Mouse (Mus musculus): ENCODE measurements around the gene Sec14l4. TPM values are rescaled to one million over a fixed set of nuclear protein-coding genes. Genes with fewer than 3 reads are reported as not detected.
"Not testable (repeated sequence)": the region's sequence is repeated elsewhere in the genome, so short reads cannot be mapped to it uniquely, and the experiment has no call there.

Sec14l4 gene
- polyA plus RNA-seq, 1 experiment from 2014 or later: not detected

GRCm38 (mm10) chr11:3997978-3998720 lies 33.1 kb upstream of the Sec14l4 start:
- Histone ChIP-seq H3K9ac (peak overlapping the region; percentile 6; the same call in 1 of the 2 replicates), H3K4me1 (replicated peaks) (peaks cover 11% of the 10 kb centered on the region), H3K4me3 (peak overlapping the region; percentile 41), H3K27ac (ENCODE audit: poor library complexity, severe bottlenecking) (no peak overlapping the region), H3K27me3 (replicated peaks) (peaks cover 56% of the 10 kb centered on the region), H3K4me2 (peak overlapping the region; percentile 64), H3K9me3 (replicated peaks) (no peaks in the 10 kb centered on the region), H3K36me3 (no peaks in the 10 kb centered on the region)
- 0 out of 2 replicates have a peak, but pooled peaks have one; percentile 11 for ATAC-seq (ENCODE audit: insufficient number of reproducible peaks, low FRiP score)
- WGBS: 5% methylated on average over 66 of the region's 66 CpGs

GRCm38 (mm10) chr11:3999547-3999946 lies 31.7 kb upstream of the Sec14l4 start:
- Histone ChIP-seq H3K27ac (ENCODE audit: poor library complexity, severe bottlenecking) (no peak overlapping the region), H3K36me3 (no peaks in the 10 kb centered on the region), H3K4me3 (no peak overlapping the region), H3K27me3 (replicated peaks) (peaks cover 56% of the 10 kb centered on the region), H3K9ac (no peak overlapping the region), H3K4me1 (replicated peaks) (peaks cover 11% of the 10 kb centered on the region), H3K9me3 (replicated peaks) (no peaks in the 10 kb centered on the region), H3K4me2 (no peak overlapping the region)
- WGBS: 80% methylated on average over 5 of the region's 5 CpGs
- ATAC-seq (ENCODE audit: insufficient number of reproducible peaks, low FRiP score): no peak

GRCm38 (mm10) chr11:4001603-4002002 lies 29.7 kb upstream of the Sec14l4 start:
- Histone ChIP-seq H3K4me2 (no peak overlapping the region), H3K9me3 (replicated peaks) (no peaks in the 10 kb centered on the region), H3K4me3 (no peak overlapping the region), H3K4me1 (replicated peaks) (peaks cover 11% of the 10 kb centered on the region), H3K27ac (ENCODE audit: poor library complexity, severe bottlenecking) (no peak overlapping the region), H3K36me3 (no peaks in the 10 kb centered on the region), H3K9ac (no peak overlapping the region), H3K27me3 (replicated peaks) (peaks cover 43% of the 10 kb centered on the region)
- 10% methylated on average over 5 of the region's 5 CpGs for WGBS
- no peak for ATAC-seq (ENCODE audit: insufficient number of reproducible peaks, low FRiP score)

- H3K4me2 ChIP-seq: no peak overlapping the region
- 46% methylated on average over 5 of the region's 5 CpGs for WGBS
- H3K4me3 ChIP-seq: no peak overlapping the region
- H3K9ac ChIP-seq: no peak overlapping the region
- H3K4me1 ChIP-seq (replicated peaks): no peaks in the 10 kb centered on the region; the same call in 1 of the 2 replicates
- peaks cover 12% of the 10 kb centered on the region for H3K27me3 ChIP-seq (replicated peaks)
- H3K9me3 ChIP-seq (replicated peaks): no peaks in the 10 kb centered on the region
- H3K36me3 ChIP-seq: no peaks in the 10 kb centered on the region
- ATAC-seq (ENCODE audit: insufficient number of reproducible peaks, low FRiP score): no peak
- no peak overlapping the region for H3K27ac ChIP-seq (ENCODE audit: poor library complexity, severe bottlenecking)
These were observed 25.9 kb upstream of the Sec14l4 start for GRCm38 (mm10) chr11:4005220-4005805.

GRCm38 (mm10) chr11:4006462-4006861 lies 24.8 kb upstream of the Sec14l4 start:
- no peak overlapping the region for H3K4me3 ChIP-seq
- H3K27ac ChIP-seq (ENCODE audit: poor library complexity, severe bottlenecking): no peak overlapping the region
- ATAC-seq (ENCODE audit: insufficient number of reproducible peaks, low FRiP score): no peak
- H3K9ac ChIP-seq: no peak overlapping the region
- no peak overlapping the region for H3K4me2 ChIP-seq
- peaks cover 6% of the 10 kb centered on the region; the same call in 1 of the 2 replicates for H3K27me3 ChIP-seq (replicated peaks)
- no peaks in the 10 kb centered on the region for H3K36me3 ChIP-seq
- H3K9me3 ChIP-seq (replicated peaks): no peaks in the 10 kb centered on the region
- H3K4me1 ChIP-seq (replicated peaks): no peaks in the 10 kb centered on the region; the same call in 1 of the 2 replicates
- 76% methylated on average over 3 of the region's 3 CpGs for WGBS

GRCm38 (mm10) chr11:4012616-4013015 lies 18.6 kb upstream of the Sec14l4 start:
- H3K4me1 ChIP-seq (replicated peaks): no peaks in the 10 kb centered on the region
- 67% methylated on average over 1 of the region's 1 CpGs for WGBS
- H3K9me3 ChIP-seq (replicated peaks): peaks cover 13% of the 10 kb centered on the region

GRCm38 (mm10) chr11:4015796-4016195 lies 15.5 kb upstream of the Sec14l4 start:
- H3K4me1 ChIP-seq (replicated peaks); H3K4me2 ChIP-seq; H3K27ac ChIP-seq (ENCODE audit: poor library complexity, severe bottlenecking); H3K4me3 ChIP-seq; H3K27me3 ChIP-seq (replicated peaks); H3K9ac ChIP-seq; H3K36me3 ChIP-seq; ATAC-seq (ENCODE audit: insufficient number of reproducible peaks, low FRiP score): not testable (repeated sequence)
- 89% methylated on average over 14 of the region's 14 CpGs for WGBS
- peaks cover 13% of the 10 kb centered on the region for H3K9me3 ChIP-seq (replicated peaks)

More at GRCm38 (mm10) chr11:4012616-4013015, 18.6 kb upstream of the Sec14l4 start:
- no peak overlapping the region for H3K4me2 ChIP-seq
- no peak overlapping the region for H3K27ac ChIP-seq (ENCODE audit: poor library complexity, severe bottlenecking)
- no peaks in the 10 kb centered on the region for H3K36me3 ChIP-seq
- H3K27me3 ChIP-seq (replicated peaks): no peaks in the 10 kb centered on the region
- H3K4me3 ChIP-seq: no peak overlapping the region
- ATAC-seq (ENCODE audit: insufficient number of reproducible peaks, low FRiP score): no peak
- no peak overlapping the region for H3K9ac ChIP-seq

- not testable (repeated sequence) for H3K27ac ChIP-seq (ENCODE audit: poor library complexity, severe bottlenecking); H3K4me2 ChIP-seq; H3K27me3 ChIP-seq (replicated peaks); H3K36me3 ChIP-seq; H3K9me3 ChIP-seq (replicated peaks); ATAC-seq (ENCODE audit: insufficient number of reproducible peaks, low FRiP score); H3K4me3 ChIP-seq; H3K9ac ChIP-seq; H3K4me1 ChIP-seq (replicated peaks)
- WGBS: 87% methylated on average over 13 of the region's 13 CpGs
These were observed 9.2 kb upstream of the Sec14l4 start for GRCm38 (mm10) chr11:4022111-4022510.

GRCm38 (mm10) chr11:4023321-4023720 lies 7.9 kb upstream of the Sec14l4 start:
- no peaks in the 10 kb centered on the region for H3K9me3 ChIP-seq (replicated peaks)
- no peak for ATAC-seq (ENCODE audit: insufficient number of reproducible peaks, low FRiP score)
- no peaks in the 10 kb centered on the region for H3K27me3 ChIP-seq (replicated peaks)
- H3K4me3 ChIP-seq: no peak overlapping the region
- WGBS: 51% methylated on average over 2 of the region's 2 CpGs
- no peaks in the 10 kb centered on the region for H3K4me1 ChIP-seq (replicated peaks)
- no peak overlapping the region for H3K27ac ChIP-seq (ENCODE audit: poor library complexity, severe bottlenecking)
- H3K36me3 ChIP-seq: no peaks in the 10 kb centered on the region
- H3K9ac ChIP-seq: no peak overlapping the region
- no peak overlapping the region for H3K4me2 ChIP-seq

- no peak overlapping the region for H3K4me2 ChIP-seq
- 73% methylated on average over 8 of the region's 8 CpGs for WGBS
- H3K4me1 ChIP-seq (replicated peaks): no peaks in the 10 kb centered on the region
- no peak overlapping the region for H3K4me3 ChIP-seq
- ATAC-seq (ENCODE audit: insufficient number of reproducible peaks, low FRiP score): no peak
- no peaks in the 10 kb centered on the region for H3K36me3 ChIP-seq
- no peak overlapping the region for H3K27ac ChIP-seq (ENCODE audit: poor library complexity, severe bottlenecking)
- peaks cover 13% of the 10 kb centered on the region for H3K27me3 ChIP-seq (replicated peaks)
- H3K9ac ChIP-seq: no peak overlapping the region
- no peaks in the 10 kb centered on the region for H3K9me3 ChIP-seq (replicated peaks)
These were observed 4.2 kb upstream of the Sec14l4 start for GRCm38 (mm10) chr11:4027066-4027465.

GRCm38 (mm10) chr11:4027561-4028334 lies 3.5 kb upstream of the Sec14l4 start:
- no peaks in the 10 kb centered on the region for H3K36me3 ChIP-seq
- no peak overlapping the region for H3K9ac ChIP-seq
- no peak overlapping the region for H3K4me2 ChIP-seq
- H3K27me3 ChIP-seq (replicated peaks): peaks cover 20% of the 10 kb centered on the region
- ATAC-seq (ENCODE audit: insufficient number of reproducible peaks, low FRiP score): no peak
- no peak overlapping the region for H3K27ac ChIP-seq (ENCODE audit: poor library complexity, severe bottlenecking)
- 64% methylated on average over 9 of the region's 9 CpGs for WGBS
- no peak overlapping the region for H3K4me3 ChIP-seq
- no peaks in the 10 kb centered on the region for H3K9me3 ChIP-seq (replicated peaks)
- H3K4me1 ChIP-seq (replicated peaks): no peaks in the 10 kb centered on the region
